Mouse (Mus musculus) kidney, adult 8-10 months (tissue): ENCODE results near the gene Cuedc1.

ENCODE experiments used
- DNase-seq, 2 experiments: peaks; one replicate each; pipeline ENCODE4 v3.0.0; 2022

The Cuedc1 gene

GRCm38 (mm10) chr11:88241468-88242301 is 143.8 kb downstream of the Cuedc1 start:
- peak; percentile 14 to 49 for DNase-seq
